Mouse (Mus musculus) heart, postnatal 0 days (tissue): ENCODE measurements around the gene Thap3.

ENCODE experiments used
- CTCF ChIP-seq: IDR thresholded peaks from 2 replicates; pipeline ENCODE4 v1.5.1; 2016; ENCODE audit warnings: antibody characterized with exemption, control low read depth, low read depth
- EP300 ChIP-seq: IDR thresholded peaks from 2 replicates; pipeline ENCODE4 v1.6.1; 2016; ENCODE audit warnings: antibody characterized with exemption, low read depth

GRCm38 (mm10) chr4:151934215-151934572 lies 54.6 kb downstream of the Thap3 start:
- TF ChIP-seq CTCF = no peak
- TF ChIP-seq EP300 = no peak
